Mouse (Mus musculus) left cerebral cortex, postnatal 36 days (tissue): ENCODE measurements around the gene Gm17190. TPM values are rescaled to one million over a fixed set of nuclear protein-coding genes. Genes with fewer than 3 reads are reported as not detected.

Source experiments
- total RNA-seq, 2 experiments: library from RNA; stranded (reverse); gene quantifications; 2 replicates each; pipeline ENCODE4 v1.2.3; 2021

The Gm17190 gene
- total RNA-seq, 2 experiments from 2014 or later: not detected

Other genes starting within 250 kb of the Gm17190 start
- gene Iqgap2, start 190.1 kb upstream of the Gm17190 start, total RNA-seq: 10 to 100 TPM; 12.2 to 21.9 TPM
- gene Gm20075, start 678 bp upstream of the Gm17190 start, total RNA-seq: 10 to 100 TPM; 27.9 to 28.5 TPM
- 10 to 100 TPM; 21.3 to 34.5 TPM for gene Sv2c, start 50.5 kb downstream of the Gm17190 start, total RNA-seq